Mouse (Mus musculus): ENCODE measurements around the gene Rpl3. TPM values are rescaled to one million over a fixed set of nuclear protein-coding genes. Genes with fewer than 3 reads are reported as not detected.

Gene Rpl3
- polyA plus RNA-seq, 1 experiment from 2014 or later = 407 TPM

- DNase-seq (no peak), ATAC-seq (no peak)
- Histone ChIP-seq H3K36me3 (replicated peaks; ENCODE audit: insufficient read depth, low read length) (no peaks in the 10 kb centered on the region), H3K27ac (ENCODE audit: low read depth) (no peak overlapping the region), H3K9ac (replicated peaks) (no peak overlapping the region), H3K4me2 (ENCODE audit: low read depth, low read length) (no peak overlapping the region), H3K4me3 (ENCODE audit: low read depth, low read length) (no peak overlapping the region), H3K9me3 (ENCODE audit: low read length) (no peaks in the 10 kb centered on the region), H3K27me3 (ENCODE audit: insufficient read depth, low read length) (no peaks in the 10 kb centered on the region), H3K4me1 (ENCODE audit: insufficient read depth) (no peaks in the 10 kb centered on the region)
- no peak for TF ChIP-seq CTCF (IDR thresholded peaks at IDR 0.05; ENCODE audit: low read depth)
- TF ChIP-seq EP300 (IDR thresholded peaks at IDR 0.05; ENCODE audit: low read depth) = no peak
Measured at GRCm38 (mm10) chr15:80034913-80035312, 56.8 kb downstream of the Rpl3 start.

DNA sequence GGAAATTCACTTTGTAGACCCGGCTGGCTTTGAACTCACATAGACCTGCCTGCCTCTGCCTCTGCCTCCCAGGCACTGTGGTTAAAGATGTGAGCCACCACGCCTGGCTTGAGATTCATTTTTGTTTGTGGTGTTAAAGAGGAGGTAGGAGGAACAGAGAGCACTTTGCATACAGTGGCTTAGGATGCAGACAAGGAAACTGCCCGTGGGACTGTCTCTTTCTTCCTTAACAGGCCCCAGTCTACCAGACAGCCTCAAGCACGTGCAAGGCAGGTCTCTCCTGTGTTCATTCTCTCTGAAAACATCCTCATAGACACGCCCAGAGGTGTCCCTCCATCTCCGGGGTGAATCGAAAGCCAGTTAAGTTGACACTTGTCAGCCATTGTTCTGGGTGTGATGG, 57.3 kb downstream of the Rpl3 start:
- Histone ChIP-seq H3K36me3 (replicated peaks; ENCODE audit: insufficient read depth, low read length) (no peaks in the 10 kb centered on the region), H3K27me3 (ENCODE audit: insufficient read depth, low read length) (no peaks in the 10 kb centered on the region), H3K9me3 (ENCODE audit: low read length) (no peaks in the 10 kb centered on the region), H3K4me1 (ENCODE audit: insufficient read depth) (no peaks in the 10 kb centered on the region), H3K4me3 (ENCODE audit: low read depth, low read length) (no peak overlapping the region), H3K27ac (ENCODE audit: low read depth) (no peak overlapping the region), H3K4me2 (ENCODE audit: low read depth, low read length) (no peak overlapping the region), H3K9ac (replicated peaks) (no peak overlapping the region)
- ATAC-seq (no peak), DNase-seq (no peak)
- TF ChIP-seq EP300 (IDR thresholded peaks at IDR 0.05; ENCODE audit: low read depth) (no peak), CTCF (IDR thresholded peaks at IDR 0.05; ENCODE audit: low read depth) (no peak)
- WGBS (ENCODE audit: insufficient replicate concordance) = 64% methylated on average over 7 of the region's 7 CpGs

- H3K9ac ChIP-seq (replicated peaks) = no peak overlapping the region
- DNase-seq = no peak
- H3K36me3 ChIP-seq (replicated peaks; ENCODE audit: insufficient read depth, low read length) = no peaks in the 10 kb centered on the region
- 72% methylated on average over 4 of the region's 4 CpGs for WGBS (ENCODE audit: insufficient replicate concordance)
- H3K4me1 ChIP-seq (ENCODE audit: insufficient read depth) = 0 out of 2 replicates have a peak, but pooled peaks cover under 1% of the 10 kb centered on the region
- no peak for ATAC-seq
- no peak overlapping the region for H3K4me2 ChIP-seq (ENCODE audit: low read depth, low read length)
- no peak overlapping the region for H3K27ac ChIP-seq (ENCODE audit: low read depth)
- no peak overlapping the region for H3K4me3 ChIP-seq (ENCODE audit: low read depth, low read length)
- H3K9me3 ChIP-seq (ENCODE audit: low read length) = no peaks in the 10 kb centered on the region
- TF ChIP-seq CTCF (IDR thresholded peaks at IDR 0.05; ENCODE audit: low read depth) (peak; percentile 59), EP300 (IDR thresholded peaks at IDR 0.05; ENCODE audit: low read depth) (no peak)
- no peaks in the 10 kb centered on the region for H3K27me3 ChIP-seq (ENCODE audit: insufficient read depth, low read length)
Measured at GRCm38 (mm10) chr15:80031133-80031532, 60.5 kb downstream of the Rpl3 start.

GRCm38 (mm10) chr15:80030399-80030798, 61.3 kb downstream of the Rpl3 start:
- H3K27ac ChIP-seq (ENCODE audit: low read depth) = no peak overlapping the region
- H3K9me3 ChIP-seq (ENCODE audit: low read length) = no peaks in the 10 kb centered on the region
- H3K27me3 ChIP-seq (ENCODE audit: insufficient read depth, low read length) = no peaks in the 10 kb centered on the region
- H3K4me1 ChIP-seq (ENCODE audit: insufficient read depth) = peaks cover 8% of the 10 kb centered on the region; the same call in 1 of the 2 replicates
- H3K4me2 ChIP-seq (ENCODE audit: low read depth, low read length) = no peak overlapping the region
- TF ChIP-seq CTCF (IDR thresholded peaks at IDR 0.05; ENCODE audit: low read depth) (no peak), EP300 (IDR thresholded peaks at IDR 0.05; ENCODE audit: low read depth) (no peak)
- DNase-seq (no peak), ATAC-seq (no peak)
- no peak overlapping the region for H3K4me3 ChIP-seq (ENCODE audit: low read depth, low read length)
- H3K9ac ChIP-seq (replicated peaks) = no peak overlapping the region
- WGBS (ENCODE audit: insufficient replicate concordance) = 66% methylated on average over 10 of the region's 10 CpGs
- H3K36me3 ChIP-seq (replicated peaks; ENCODE audit: insufficient read depth, low read length) = no peaks in the 10 kb centered on the region

DNA sequence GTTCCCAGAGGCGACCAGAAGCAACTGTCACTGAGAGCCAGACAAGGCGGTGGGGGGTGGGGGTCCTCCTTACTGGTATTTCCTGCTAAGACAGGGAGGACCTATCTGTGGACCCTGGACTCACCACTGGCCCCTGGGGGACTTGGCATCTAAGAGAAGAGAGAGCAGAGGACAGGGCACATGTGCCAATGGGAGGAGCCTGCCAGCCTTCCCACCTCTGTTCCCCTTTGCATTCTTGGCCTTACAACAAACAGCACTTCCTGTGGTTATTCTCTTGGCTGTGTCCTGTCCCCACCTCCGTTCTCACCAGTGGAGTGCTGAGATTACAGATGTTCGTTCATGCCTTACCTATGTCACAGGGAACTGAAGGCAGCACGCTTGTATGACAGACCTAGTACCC, 62.8 kb downstream of the Rpl3 start:
- peaks cover 9% of the 10 kb centered on the region; the same call in 1 of the 2 replicates for H3K4me1 ChIP-seq (ENCODE audit: insufficient read depth)
- no peak overlapping the region for H3K27ac ChIP-seq (ENCODE audit: low read depth)
- H3K36me3 ChIP-seq (replicated peaks; ENCODE audit: insufficient read depth, low read length) = no peaks in the 10 kb centered on the region
- 48% methylated on average over 5 of the region's 5 CpGs for WGBS (ENCODE audit: insufficient replicate concordance)
- DNase-seq (no peak), ATAC-seq (no peak)
- H3K27me3 ChIP-seq (ENCODE audit: insufficient read depth, low read length) = no peaks in the 10 kb centered on the region
- no peak overlapping the region for H3K4me2 ChIP-seq (ENCODE audit: low read depth, low read length)
- no peak overlapping the region for H3K4me3 ChIP-seq (ENCODE audit: low read depth, low read length)
- TF ChIP-seq CTCF (IDR thresholded peaks at IDR 0.05; ENCODE audit: low read depth) = no peak
- no peak for TF ChIP-seq EP300 (IDR thresholded peaks at IDR 0.05; ENCODE audit: low read depth)
- no peak overlapping the region for H3K9ac ChIP-seq (replicated peaks)
- no peaks in the 10 kb centered on the region for H3K9me3 ChIP-seq (ENCODE audit: low read length)

Small RNA genes lying within 50 kb of the gene (microRNA-seq; reads per million reads assigned to microRNA genes)
- gene Snord43 = 323 reads per million, percentile 58 among the genes with 10 or more reads in this experiment

Other genes starting within 250 kb of the Rpl3 start
- gene Apobec3, start 200.2 kb downstream of the Rpl3 start, polyA plus RNA-seq (2015; fragmentation: Nextera tagmentation; extraction: Ambion mirVana) = 34.6 and 38.1 TPM in 2 replicates
- gene Cbx7, start 120.7 kb downstream of the Rpl3 start, polyA plus RNA-seq (2015; fragmentation: Nextera tagmentation; extraction: Ambion mirVana) = 1.0 and 1.2 TPM in 2 replicates
- gene Pdgfb, start 76.9 kb downstream of the Rpl3 start, polyA plus RNA-seq (2015; fragmentation: Nextera tagmentation; extraction: Ambion mirVana) = 0.77 and 0.85 TPM in 2 replicates
- 10.3 and 10.4 TPM in 2 replicates for gene Syngr1, start 534 bp downstream of the Rpl3 start, polyA plus RNA-seq (2015; fragmentation: Nextera tagmentation; extraction: Ambion mirVana)
- gene Tab1, start 41.3 kb upstream of the Rpl3 start, polyA plus RNA-seq (2015; fragmentation: Nextera tagmentation; extraction: Ambion mirVana) = 7.0 and 7.5 TPM in 2 replicates
- gene Mgat3, start 81.9 kb upstream of the Rpl3 start, polyA plus RNA-seq (2015; fragmentation: Nextera tagmentation; extraction: Ambion mirVana) = 0.12 and 0.14 TPM in 2 replicates
- 8.5 and 8.6 TPM in 2 replicates for gene Mief1, start 142.2 kb upstream of the Rpl3 start, polyA plus RNA-seq (2015; fragmentation: Nextera tagmentation; extraction: Ambion mirVana)
- not detected in 2 replicates for gene AC140267.1, start 144.0 kb upstream of the Rpl3 start, polyA plus RNA-seq (2015; fragmentation: Nextera tagmentation; extraction: Ambion mirVana)
- 64.3 and 65.7 TPM in 2 replicates for gene Atf4, start 163.3 kb upstream of the Rpl3 start, polyA plus RNA-seq (2015; fragmentation: Nextera tagmentation; extraction: Ambion mirVana)
- 27.0 and 27.5 TPM in 2 replicates for gene Rps19bp1, start 172.4 kb upstream of the Rpl3 start, polyA plus RNA-seq (2015; fragmentation: Nextera tagmentation; extraction: Ambion mirVana)
- gene Cacna1i, start 195.4 kb upstream of the Rpl3 start, polyA plus RNA-seq (2015; fragmentation: Nextera tagmentation; extraction: Ambion mirVana) = not detected in 2 replicates

All from liver, postnatal 0 days (tissue).